Mouse (Mus musculus) adrenal gland, postnatal 4 days (tissue): ENCODE results near the gene Dhdh. TPM values are rescaled to one million over a fixed set of nuclear protein-coding genes. Genes with fewer than 3 reads are reported as not detected.
"Not testable (repeated sequence)": the region's sequence is repeated elsewhere in the genome, so short reads cannot be mapped to it uniquely, and the experiment has no call there.

ENCODE experiments used
- DNase-seq, 2 experiments: peaks; one replicate each; pipeline ENCODE4 v3.0.0; 2021 to 2022; ENCODE audit warnings: low spot score in 2 of 2, mixed read lengths in 2 of 2
- total RNA-seq, 2 experiments: library from RNA; stranded (reverse); gene quantifications; 2 replicates each; pipeline ENCODE4 v1.2.3; 2021

Dhdh gene
- total RNA-seq, 2 experiments from 2014 or later = 35.0 to 38.8 TPM

DNA sequence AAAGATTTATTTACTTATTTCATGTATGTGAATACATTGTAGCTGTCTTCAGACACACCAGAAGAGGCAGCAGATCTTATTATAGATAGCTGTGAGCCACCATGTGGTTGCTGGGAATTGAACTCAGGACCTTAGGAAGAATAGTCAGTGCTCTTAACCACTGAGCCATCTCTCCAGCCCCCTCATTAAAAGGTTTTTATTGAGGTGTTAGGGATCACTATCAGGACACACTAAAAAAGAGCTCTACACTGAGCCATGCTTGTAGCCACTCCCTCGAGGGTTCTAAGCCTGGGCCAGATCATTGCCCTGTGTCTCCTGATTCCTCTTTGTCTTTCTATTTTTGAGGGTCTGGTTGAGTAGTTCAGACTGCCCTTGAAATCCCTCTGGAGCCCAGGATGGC lies 12.2 kb downstream of the Dhdh start:
- DNase-seq = no peak

DNA sequence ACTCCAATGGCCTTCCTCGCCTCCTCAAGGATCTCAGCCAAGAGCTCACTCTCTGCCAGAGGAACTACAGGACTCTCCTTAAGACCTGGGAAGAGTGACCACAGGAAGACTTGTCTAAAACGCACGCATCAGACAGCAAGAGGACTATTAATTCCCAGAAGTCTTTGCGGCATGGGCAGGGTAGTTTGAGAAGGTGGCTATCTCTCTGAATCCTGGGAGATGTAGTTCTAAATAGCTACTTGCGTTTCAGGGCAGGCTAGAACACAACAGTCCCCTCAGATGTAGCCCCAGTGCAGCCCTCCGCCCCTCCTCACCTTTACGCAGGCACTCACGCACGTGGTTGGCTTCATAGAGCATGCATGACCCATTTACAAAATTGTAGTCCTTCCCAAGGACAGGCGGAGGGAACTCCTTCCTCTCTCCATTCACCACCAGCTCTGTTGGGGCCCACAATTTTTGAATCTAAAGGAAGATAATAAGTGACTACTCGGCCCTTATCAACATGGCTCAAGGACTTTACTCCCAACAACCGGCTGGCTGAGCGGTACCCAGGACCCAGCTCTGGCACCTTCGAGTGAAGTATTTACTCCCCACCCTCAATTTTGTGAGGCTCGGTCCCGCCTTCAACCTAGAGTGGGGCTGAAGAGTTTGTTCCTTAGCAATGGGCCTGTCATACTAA lies 13.2 kb downstream of the Dhdh start:
- DNase-seq = no peak

DNA sequence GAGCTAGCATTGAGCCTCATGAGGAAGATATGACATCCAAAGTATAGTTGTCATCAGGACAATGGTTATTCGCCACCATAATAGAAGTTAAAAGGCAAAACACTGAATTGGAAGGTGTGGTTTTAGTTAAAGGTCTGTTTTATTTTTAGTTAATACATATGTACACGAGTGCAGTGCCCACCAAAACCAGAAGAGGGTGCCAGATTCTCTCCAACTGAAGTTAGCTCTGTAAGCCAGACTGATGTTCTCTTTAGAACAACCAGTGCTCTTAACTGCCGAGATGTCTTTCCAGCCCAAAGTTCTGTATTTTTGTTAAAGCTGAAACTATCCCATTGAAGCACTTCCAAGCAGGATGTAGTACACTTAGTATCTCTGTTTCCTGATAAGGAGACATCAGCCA lies 17.7 kb downstream of the Dhdh start:
- DNase-seq = no peak

DNA sequence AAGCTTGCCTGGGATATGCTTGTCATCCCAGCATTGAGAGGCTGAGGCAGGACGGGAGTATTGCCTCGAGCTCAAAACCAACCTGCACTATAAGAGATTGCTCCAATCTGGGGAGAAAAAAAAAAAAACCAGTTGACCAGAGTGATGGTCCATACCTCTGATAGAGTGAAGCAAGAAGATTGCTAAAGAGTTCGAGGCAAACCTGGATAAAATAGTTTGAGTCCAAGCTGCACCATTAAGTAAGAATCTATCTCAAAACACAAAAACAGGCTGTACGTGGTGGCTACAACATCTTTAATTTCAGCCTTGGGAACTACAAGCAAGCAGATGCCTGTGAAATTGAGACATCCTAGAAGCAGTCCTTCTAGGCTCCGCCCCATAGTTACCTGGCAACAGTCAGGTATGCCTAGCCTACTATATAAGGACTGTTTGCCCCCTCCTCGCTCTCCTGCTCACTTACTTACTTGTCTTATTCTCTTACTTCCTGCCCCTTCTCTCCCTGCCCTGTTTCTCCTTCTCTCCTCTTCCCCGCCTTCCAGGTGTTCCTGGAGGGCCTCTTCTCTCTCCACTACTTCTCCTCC lies 21.4 kb downstream of the Dhdh start:
- DNase-seq = no peak

GRCm38 (mm10) chr7:45466283-45467089 lies 22.1 kb downstream of the Dhdh start, which contains the start of gene Bax:
Bax (minus strand) TSS chr7:45466898.
- DNase-seq = peak; percentile 86 to 89

- no peak for DNase-seq
These were observed 23.1 kb downstream of the Dhdh start for GRCm38 (mm10) chr7:45465549-45465948.

- no peak for DNase-seq
These were observed 23.5 kb downstream of the Dhdh start for GRCm38 (mm10) chr7:45465112-45465511.

DNA sequence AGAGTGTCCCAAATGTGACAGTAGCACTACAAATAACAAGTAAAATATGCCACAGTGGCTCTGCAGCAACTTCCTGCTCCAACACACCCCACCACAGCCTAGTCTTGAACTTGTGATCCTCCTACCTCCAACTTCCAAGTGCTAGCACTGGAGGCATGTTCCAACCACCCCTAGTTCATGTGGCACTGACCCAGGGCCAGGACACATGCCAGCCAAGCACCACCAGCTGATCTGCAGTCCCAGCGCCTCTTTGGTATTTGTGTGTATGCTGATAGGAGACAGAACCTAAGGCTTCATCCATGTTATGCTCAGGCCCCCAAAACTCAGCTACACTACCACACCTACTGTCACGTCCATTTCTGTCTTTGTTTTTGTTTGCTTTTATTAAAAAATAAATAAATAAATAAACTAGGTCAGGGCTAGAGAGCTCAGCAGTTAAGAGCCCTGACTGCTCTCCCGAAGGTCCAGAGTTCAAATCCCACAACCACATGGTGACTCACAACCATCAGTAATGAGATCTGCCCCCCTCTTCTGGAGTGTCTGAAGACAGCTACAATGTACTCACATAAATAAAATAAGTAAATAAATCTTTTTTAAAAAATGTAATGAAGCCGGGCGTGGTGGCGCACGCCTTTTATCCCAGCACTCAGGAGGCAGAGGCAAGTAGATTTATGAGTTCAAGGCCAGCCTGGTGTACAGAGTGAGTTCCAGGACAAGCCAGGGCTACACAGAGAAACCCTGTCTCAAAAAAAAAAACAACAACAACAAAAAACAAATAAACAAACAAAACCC lies 24.4 kb downstream of the Dhdh start:
- DNase-seq = no peak

DNA sequence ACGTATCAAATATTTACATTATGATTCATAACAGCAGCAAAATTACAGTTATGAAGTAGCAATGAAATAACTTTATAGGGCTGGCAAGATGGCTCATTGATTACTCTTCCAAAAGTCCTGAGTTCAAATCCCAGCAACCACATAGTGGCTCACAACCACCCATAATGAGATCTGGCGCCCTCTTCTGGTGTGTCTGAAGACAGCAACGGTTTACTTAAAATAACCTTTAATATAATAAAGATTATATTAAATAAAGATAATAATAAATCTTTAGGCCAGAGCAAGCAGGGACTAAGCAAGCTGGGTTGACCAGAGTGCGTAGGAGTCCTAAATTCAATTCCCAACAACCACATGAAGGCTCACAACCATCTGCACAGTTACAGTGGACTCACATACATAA lies 25.7 kb downstream of the Dhdh start:
- not testable (repeated sequence) for DNase-seq

- no peak for DNase-seq
These were observed 26.3 kb downstream of the Dhdh start for GRCm38 (mm10) chr7:45462325-45462724.

- DNase-seq = no peak
These were observed 26.8 kb downstream of the Dhdh start for GRCm38 (mm10) chr7:45461781-45462180.

DNA sequence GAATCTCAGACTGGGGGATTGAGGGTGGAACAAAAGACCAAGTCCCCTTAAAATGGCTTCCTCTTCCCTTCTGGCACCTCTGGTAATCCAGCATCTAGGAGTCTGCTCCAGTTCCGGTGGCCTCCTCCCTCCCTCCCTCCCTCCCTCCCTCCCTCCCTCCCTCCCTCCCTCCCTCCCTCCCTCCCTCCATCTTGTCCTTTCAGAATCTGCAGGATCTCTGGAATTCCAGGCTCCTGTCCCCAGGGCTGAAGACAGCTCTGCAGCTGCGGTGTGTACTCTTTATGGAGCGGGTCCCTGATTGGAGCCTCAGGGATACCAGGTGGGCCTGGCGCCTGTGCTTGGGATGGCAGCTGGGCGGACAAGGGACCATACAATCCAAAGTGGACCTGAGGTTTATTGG lies 27.3 kb downstream of the Dhdh start:
- no peak for DNase-seq

DNA sequence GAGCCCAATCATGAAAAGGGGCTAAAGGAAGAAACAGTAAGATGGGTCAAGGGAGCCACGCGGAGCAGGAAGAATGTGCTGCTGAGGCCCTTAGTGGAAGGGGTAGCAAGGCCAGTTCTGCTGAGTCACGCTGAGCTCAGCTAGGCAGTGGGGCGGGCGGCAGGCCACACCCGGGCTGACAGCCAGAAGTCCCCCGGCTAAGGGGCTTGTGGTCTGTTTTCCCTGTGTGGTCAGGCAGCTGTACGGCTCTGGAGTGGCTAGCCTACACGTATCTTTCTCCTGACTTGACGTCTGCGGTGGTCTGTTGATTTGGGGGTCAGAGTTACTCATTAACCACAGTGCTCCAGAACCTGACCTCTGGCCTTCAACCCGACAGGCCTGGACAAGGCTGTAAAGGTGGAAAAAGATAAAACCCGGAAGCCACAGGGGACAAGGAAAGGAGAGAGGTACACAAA lies 27.7 kb downstream of the Dhdh start:
- DNase-seq = no peak

- no peak for DNase-seq
These were observed 28.2 kb downstream of the Dhdh start for GRCm38 (mm10) chr7:45460377-45460776.

DNA sequence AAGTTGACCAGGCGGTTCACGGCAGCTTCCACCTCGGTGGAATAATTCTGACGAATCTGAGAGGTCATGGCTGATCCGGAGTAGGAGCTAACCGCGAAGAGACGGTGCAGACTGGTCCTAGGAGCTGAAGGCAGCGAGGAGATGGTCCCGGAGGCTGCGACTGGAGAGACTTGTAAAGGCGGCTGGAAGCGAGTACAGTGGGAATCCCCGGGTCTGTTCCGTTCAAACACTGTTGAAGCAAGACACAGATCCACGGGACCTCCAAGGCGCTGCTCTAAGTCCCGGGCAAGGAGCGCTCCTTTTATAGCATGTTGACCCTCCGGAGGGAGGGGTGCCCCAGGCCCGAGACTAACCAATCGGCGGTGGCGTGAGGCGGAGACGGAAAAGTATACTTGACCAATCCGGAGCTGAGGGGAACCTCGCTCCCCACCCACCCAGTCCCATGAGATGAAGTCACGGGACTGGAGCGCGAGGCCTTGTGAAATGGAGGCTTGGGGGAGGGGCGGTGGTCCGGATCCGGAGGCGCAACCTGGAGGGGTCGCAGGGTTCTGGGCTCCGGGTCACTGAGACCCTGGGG lies 29.0 kb downstream of the Dhdh start, which contains the start of gene Ftl1:
Gene Ftl1, minus strand, starts transcription at position 321 of the 577 bp plus-strand sequence.
- DNase-seq = peak; percentile 81 to 96

DNA sequence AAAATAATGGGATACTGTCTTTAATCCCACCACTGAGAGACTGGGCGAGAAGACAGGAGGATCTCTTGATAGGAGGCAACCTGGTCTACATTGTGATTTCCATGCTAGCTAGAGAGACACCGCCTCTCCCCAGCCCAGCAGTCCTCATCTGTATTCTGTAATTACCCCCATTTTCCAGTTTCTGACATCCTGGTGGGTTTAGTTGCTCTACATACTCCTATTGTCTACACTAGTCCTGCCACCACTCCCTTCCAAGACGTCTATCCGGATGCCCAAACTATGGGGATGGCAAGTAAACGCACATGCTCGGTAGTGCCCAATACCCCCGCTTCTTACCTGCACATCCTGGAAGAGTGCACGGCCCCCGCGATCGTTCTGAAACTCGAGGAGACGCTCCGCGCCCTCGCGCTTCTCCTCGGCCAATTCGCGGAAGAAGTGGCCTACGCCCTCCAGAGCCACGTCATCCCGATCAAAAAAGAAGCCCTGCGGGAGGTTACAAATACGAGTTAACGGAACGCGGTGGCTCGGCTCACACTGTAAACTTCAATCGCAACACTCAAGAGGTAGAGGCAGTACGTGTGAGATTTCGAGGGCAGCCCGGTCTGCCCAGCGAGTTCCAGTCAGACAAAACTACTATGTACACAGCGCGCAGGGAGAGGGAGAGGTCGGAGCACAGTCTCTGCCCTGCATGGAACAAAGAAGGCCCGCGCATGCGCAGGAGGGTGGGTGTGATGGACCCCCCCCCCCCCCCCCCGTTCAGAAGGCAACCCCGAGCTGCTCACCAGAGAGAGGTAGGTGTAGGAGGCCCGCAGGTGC lies 29.6 kb downstream of the Dhdh start:
- DNase-seq = peak; percentile 56 to 72

GRCm38 (mm10) chr7:45457204-45458060 lies 31.2 kb downstream of the Dhdh start:
- DNase-seq = no peak

DNA sequence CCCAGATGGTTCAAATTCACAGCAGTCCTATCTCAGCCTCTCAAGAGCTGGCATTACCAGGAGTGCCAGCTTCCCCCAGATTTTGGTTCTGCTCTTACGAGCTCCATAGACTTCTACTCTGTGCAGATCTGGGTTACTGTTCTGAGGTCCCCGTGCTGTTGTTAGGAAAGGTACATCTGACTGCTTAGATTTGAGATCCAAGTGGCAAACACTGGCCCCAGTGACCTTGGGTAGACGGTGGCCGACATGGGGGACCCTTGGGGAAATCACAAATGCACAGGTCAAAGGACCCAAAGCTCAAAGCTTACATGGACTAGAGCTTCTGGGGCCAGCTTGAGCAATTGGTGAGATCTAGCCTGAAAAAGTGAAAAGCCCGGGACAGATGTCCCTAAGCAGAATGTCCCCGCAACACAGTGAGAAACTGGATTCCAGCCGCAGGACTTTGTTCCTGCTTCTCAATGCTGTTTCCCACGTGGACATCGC lies 31.8 kb downstream of the Dhdh start:
- no peak for DNase-seq
